Mouse (Mus musculus) embryonic fibroblast, embryonic 13.5 days (primary cell): ENCODE results near the gene Igsf11. TPM values are rescaled to one million over a fixed set of nuclear protein-coding genes. Genes with fewer than 3 reads are reported as not detected.

Experiments used
- H3K27ac ChIP-seq: 2 replicates; pipeline ENCODE4 v1.5.1; 2012; ENCODE audit warnings: low read length, control low read depth, inconsistent platforms; ENCODE audit not compliant: insufficient read depth
- H3K4me1 ChIP-seq: 2 replicates; pipeline ENCODE4 v1.6.1; 2011; ENCODE audit warnings: low read length; ENCODE audit not compliant: control insufficient read depth, insufficient read depth
- H3K4me3 ChIP-seq: 2 replicates; pipeline ENCODE4 v1.5.1; 2011; ENCODE audit warnings: mild to moderate bottlenecking, control low read depth, low read length; ENCODE audit not compliant: insufficient read depth
- CTCF ChIP-seq: IDR thresholded peaks from 2 replicates; pipeline ENCODE4 v1.5.1; 2011; ENCODE audit warnings: mild to moderate bottlenecking, control low read depth, low read length, moderate library complexity, borderline replicate concordance; ENCODE audit not compliant: insufficient read depth
- POLR2A ChIP-seq: IDR thresholded peaks from 2 replicates; pipeline ENCODE4 v1.6.1; 2011; ENCODE audit warnings: low read depth, mild to moderate bottlenecking, control low read depth, low read length, moderate library complexity
- polyA plus RNA-seq: library from polyadenylated mRNA; stranded (reverse); fragments of >200 nt; gene quantifications from 2 replicates; pipeline ENCODE4 v1.2.4, GENCODE M21; 2011; ENCODE audit warnings: low read depth; ENCODE audit not compliant: missing spikeins, insufficient read length

The Igsf11 gene
- polyA plus RNA-seq, 1 experiment, result 0.79 TPM

- Histone ChIP-seq H3K4me1 (peaks cover 4% of the 10 kb centered on the region; the same call in 1 of the 2 replicates), H3K27ac (no peak overlapping the region), H3K4me3 (no peak overlapping the region)
- TF ChIP-seq POLR2A (no peak), CTCF (no peak)
These were observed 13.4 kb downstream of the Igsf11 start for GRCm38 (mm10) chr16:38905911-38906310.

- peaks cover 4% of the 10 kb centered on the region; the same call in 1 of the 2 replicates for H3K4me1 ChIP-seq
These were observed 15.8 kb downstream of the Igsf11 start for GRCm38 (mm10) chr16:38908304-38908703.

GRCm38 (mm10) chr16:38909506-38909905, 17.0 kb downstream of the Igsf11 start:
- no peak overlapping the region for H3K27ac ChIP-seq
- H3K4me3 ChIP-seq, result no peak overlapping the region
- no peak for TF ChIP-seq CTCF
- no peak for TF ChIP-seq POLR2A
- H3K4me1 ChIP-seq, result peaks cover 4% of the 10 kb centered on the region; the same call in 1 of the 2 replicates

More at GRCm38 (mm10) chr16:38908304-38908703, 15.8 kb downstream of the Igsf11 start:
- Histone ChIP-seq H3K27ac (no peak overlapping the region), H3K4me3 (no peak overlapping the region)
- no peak for TF ChIP-seq CTCF
- no peak for TF ChIP-seq POLR2A

- no peak for TF ChIP-seq CTCF
- no peak for TF ChIP-seq POLR2A
- peaks cover 4% of the 10 kb centered on the region; the same call in 1 of the 2 replicates for H3K4me1 ChIP-seq
These were observed 17.6 kb downstream of the Igsf11 start for GRCm38 (mm10) chr16:38910088-38910487.

GRCm38 (mm10) chr16:38915451-38915850, 23.0 kb downstream of the Igsf11 start:
- no peak for TF ChIP-seq CTCF
- TF ChIP-seq POLR2A, result no peak
- H3K4me3 ChIP-seq, result no peak overlapping the region
- peaks cover 2% of the 10 kb centered on the region; the same call in 1 of the 2 replicates for H3K4me1 ChIP-seq
- H3K27ac ChIP-seq, result no peak overlapping the region

More at GRCm38 (mm10) chr16:38910088-38910487, 17.6 kb downstream of the Igsf11 start:
- Histone ChIP-seq H3K27ac (no peak overlapping the region), H3K4me3 (no peak overlapping the region)

GRCm38 (mm10) chr16:38916053-38916786, 23.7 kb downstream of the Igsf11 start:
- Histone ChIP-seq H3K4me1 (peaks cover 2% of the 10 kb centered on the region; the same call in 1 of the 2 replicates), H3K4me3 (no peak overlapping the region), H3K27ac (no peak overlapping the region)
- TF ChIP-seq POLR2A, result no peak
- no peak for TF ChIP-seq CTCF

DNA sequence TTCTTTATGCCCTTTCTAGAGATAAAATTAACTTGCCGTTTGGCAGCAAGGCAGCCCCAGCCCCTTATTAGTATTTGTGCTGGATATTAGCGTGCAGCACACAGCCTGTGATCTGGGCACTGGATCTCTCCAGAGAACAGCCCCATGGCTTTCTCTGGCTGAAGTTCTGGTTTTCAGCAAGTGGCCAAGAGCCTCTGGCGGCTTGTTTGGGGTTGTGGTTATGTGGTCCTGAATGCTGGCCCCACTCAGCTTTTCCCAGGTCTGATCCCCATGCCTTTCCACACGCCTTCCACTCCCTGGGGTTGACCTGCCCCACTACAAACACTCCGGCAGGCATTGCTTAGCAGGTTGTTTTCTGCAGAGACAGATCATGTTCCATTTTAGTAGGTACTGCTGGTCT, 24.4 kb downstream of the Igsf11 start:
- H3K4me1 ChIP-seq, result peaks cover 2% of the 10 kb centered on the region; the same call in 1 of the 2 replicates
- no peak overlapping the region for H3K27ac ChIP-seq
- no peak for TF ChIP-seq POLR2A
- TF ChIP-seq CTCF, result no peak
- H3K4me3 ChIP-seq, result no peak overlapping the region

GRCm38 (mm10) chr16:38918121-38918520, 25.6 kb downstream of the Igsf11 start:
- no peak for TF ChIP-seq POLR2A
- no peak for TF ChIP-seq CTCF
- Histone ChIP-seq H3K4me3 (no peak overlapping the region), H3K27ac (no peak overlapping the region), H3K4me1 (peaks cover 2% of the 10 kb centered on the region; the same call in 1 of the 2 replicates)

GRCm38 (mm10) chr16:38920488-38920887, 28.0 kb downstream of the Igsf11 start:
- Histone ChIP-seq H3K27ac (no peak overlapping the region), H3K4me1 (peaks cover 2% of the 10 kb centered on the region; the same call in 1 of the 2 replicates), H3K4me3 (no peak overlapping the region)
- TF ChIP-seq CTCF, result no peak
- no peak for TF ChIP-seq POLR2A

DNA sequence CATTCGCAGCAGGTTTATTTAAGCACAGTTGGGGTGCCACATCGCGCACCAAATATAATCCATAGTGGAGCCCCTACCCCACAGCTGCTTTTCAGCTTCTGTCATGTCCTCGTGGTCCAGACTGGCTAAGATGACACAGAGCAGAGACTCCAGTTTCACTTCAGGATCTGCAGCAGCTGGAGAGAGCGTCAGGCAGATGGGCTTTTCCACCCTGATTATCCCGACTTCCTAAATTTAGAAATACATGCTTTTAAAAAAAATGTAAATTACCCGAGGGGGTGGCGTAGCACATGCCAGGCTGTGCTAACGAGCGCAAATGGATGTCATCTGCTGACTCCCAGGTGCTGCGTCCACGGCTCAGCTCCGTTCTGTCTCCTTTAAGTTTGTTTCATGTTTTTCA, 32.5 kb downstream of the Igsf11 start:
- Histone ChIP-seq H3K4me3 (no peak overlapping the region), H3K4me1 (no peaks in the 10 kb centered on the region), H3K27ac (no peak overlapping the region)
- TF ChIP-seq POLR2A, result no peak
- TF ChIP-seq CTCF, result no peak
